Mouse (Mus musculus) thymus, adult 2 months (tissue): ENCODE results near the gene Ncoa3. TPM values are rescaled to one million over a fixed set of nuclear protein-coding genes. Genes with fewer than 3 reads are reported as not detected.

Source experiments
- DNase-seq: peaks from one replicate; pipeline ENCODE4 v3.0.0; 2021
- H3K27ac ChIP-seq: fragments of 200-500 bp; 2 replicates; pipeline ENCODE4 v1.5.1; 2012; ENCODE audit warnings: low read length, control low read depth; ENCODE audit not compliant: control insufficient read depth, insufficient read depth
- H3K27me3 ChIP-seq: fragments of 200-500 bp; 2 replicates; pipeline ENCODE4 v1.6.1; 2012; ENCODE audit warnings: mild to moderate bottlenecking, low read length, moderate library complexity, mixed read lengths; ENCODE audit not compliant: control insufficient read depth, insufficient read depth
- H3K36me3 ChIP-seq: fragments of 200-500 bp; 2 replicates; pipeline ENCODE4 v1.6.1; 2012; ENCODE audit warnings: mild to moderate bottlenecking, low read length, moderate library complexity; ENCODE audit not compliant: control insufficient read depth, insufficient read depth
- H3K4me1 ChIP-seq: fragments of 200-500 bp; replicated peaks from 2 replicates; pipeline ENCODE4 v1.6.1; 2012; ENCODE audit warnings: low read length; ENCODE audit not compliant: control insufficient read depth, insufficient read depth
- H3K4me3 ChIP-seq: fragments of 200-500 bp; 2 replicates; pipeline ENCODE4 v1.5.1; 2012; ENCODE audit warnings: mild to moderate bottlenecking, low read length, control low read depth, moderate library complexity; ENCODE audit not compliant: control insufficient read depth, insufficient read depth
- CTCF ChIP-seq: fragments of 200-500 bp; IDR thresholded peaks from 2 replicates; pipeline ENCODE4 v1.5.1; 2012; ENCODE audit warnings: mild to moderate bottlenecking, control low read depth, low read length, moderate library complexity, borderline replicate concordance; ENCODE audit not compliant: control insufficient read depth, poor library complexity, insufficient read depth; ENCODE audit errors: extremely low read depth
- POLR2A ChIP-seq: fragments of 200-500 bp; IDR thresholded peaks from 2 replicates; pipeline ENCODE4 v1.6.1; 2012; ENCODE audit warnings: mild to moderate bottlenecking, low read length, control low read depth, moderate library complexity; ENCODE audit not compliant: control insufficient read depth, poor library complexity, insufficient read depth; ENCODE audit errors: extremely low read depth
- WGBS: fragments of 180-500 bp; shearing (Covaris S2); methylation state at CpG from one replicate; pipeline ENCODE4 v1.1.7; 2018; 5-methylcytosine and 5-hydroxymethylcytosine counted together
- polyA plus RNA-seq: library from polyadenylated mRNA; depleted of rRNA; stranded (reverse); fragments of >200 nt; gene quantifications from 2 replicates; pipeline ENCODE4 v1.2.3, GENCODE M21; 2012

Gene Ncoa3
- polyA plus RNA-seq, 1 experiment = 70.0 TPM

DNA sequence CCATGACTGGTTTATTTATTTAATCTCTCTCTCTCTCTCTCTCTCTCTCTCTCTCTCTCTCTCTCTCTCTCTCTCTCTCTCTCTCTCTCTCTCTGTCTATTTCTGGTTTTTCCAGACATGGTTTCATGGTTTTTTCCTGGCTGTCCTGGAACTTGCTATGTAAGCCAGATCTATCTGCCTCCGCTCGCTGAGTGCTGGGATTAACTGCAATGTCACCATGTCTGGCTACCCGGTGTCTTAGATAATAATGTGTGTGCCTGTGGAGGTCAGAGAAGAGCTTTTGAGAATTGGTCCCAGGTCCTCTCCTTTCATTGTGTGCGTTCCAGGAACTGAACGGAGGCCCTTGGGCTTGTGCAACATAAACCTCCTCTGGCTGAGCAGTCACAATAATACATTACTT, 29.6 kb upstream of the Ncoa3 start:
- 95% methylated on average over 5 of the region's 5 CpGs for WGBS
- H3K27me3 ChIP-seq = no peaks in the 10 kb centered on the region
- TF ChIP-seq POLR2A (no peak), CTCF (no peak)
- H3K36me3 ChIP-seq = no peaks in the 10 kb centered on the region
- H3K4me3 ChIP-seq = no peak overlapping the region
- H3K27ac ChIP-seq = no peak overlapping the region
- peaks cover 5% of the 10 kb centered on the region for H3K4me1 ChIP-seq
- DNase-seq = no peak

DNA sequence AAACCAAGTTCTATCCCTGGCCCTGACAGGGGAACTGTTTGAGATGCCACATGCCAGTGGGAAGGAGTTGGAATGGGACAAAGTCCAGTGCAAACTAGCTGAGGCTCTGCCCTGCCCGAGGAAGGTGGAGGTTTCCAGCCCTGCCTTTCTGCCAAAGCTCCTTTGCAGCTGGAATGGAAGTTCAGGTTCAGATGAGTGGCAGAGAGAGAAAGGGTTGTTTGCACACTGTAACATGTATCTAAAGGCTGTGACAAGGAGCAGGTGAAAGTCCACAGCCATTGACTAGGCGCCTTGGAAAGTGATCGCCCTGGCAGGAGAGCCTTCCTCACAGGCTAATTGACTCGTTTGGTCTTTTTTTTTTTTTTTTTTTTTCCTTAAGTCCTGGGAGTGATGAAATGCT, 28.3 kb upstream of the Ncoa3 start:
- no peak for DNase-seq
- Histone ChIP-seq H3K36me3 (no peaks in the 10 kb centered on the region), H3K4me3 (no peak overlapping the region), H3K4me1 (peaks cover 4% of the 10 kb centered on the region; the same call in 1 of the 2 replicates), H3K27ac (no peak overlapping the region), H3K27me3 (no peaks in the 10 kb centered on the region)
- TF ChIP-seq CTCF (no peak), POLR2A (no peak)
- WGBS = 94% methylated on average over 4 of the region's 4 CpGs

DNA sequence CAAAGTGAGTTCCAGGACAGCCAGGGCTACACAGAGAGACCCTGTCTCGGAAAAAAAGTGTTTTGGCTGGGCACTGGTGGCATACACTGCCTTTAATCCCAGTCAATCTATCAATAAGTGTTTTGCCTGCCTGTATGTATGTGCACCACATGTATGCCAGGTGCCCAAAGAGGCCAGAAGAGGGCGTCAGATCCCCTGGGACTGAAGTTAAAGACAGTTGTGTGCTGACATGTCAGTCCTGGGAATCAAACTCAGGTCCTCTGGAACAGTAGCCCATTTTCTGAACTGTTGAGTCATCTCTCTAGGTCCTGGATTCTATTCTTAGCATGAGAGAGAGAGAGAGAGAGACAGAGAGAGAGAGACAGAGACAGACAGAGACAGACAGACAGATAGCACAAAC, 25.4 kb upstream of the Ncoa3 start:
- WGBS = 94% methylated on average over 2 of the region's 2 CpGs

DNA sequence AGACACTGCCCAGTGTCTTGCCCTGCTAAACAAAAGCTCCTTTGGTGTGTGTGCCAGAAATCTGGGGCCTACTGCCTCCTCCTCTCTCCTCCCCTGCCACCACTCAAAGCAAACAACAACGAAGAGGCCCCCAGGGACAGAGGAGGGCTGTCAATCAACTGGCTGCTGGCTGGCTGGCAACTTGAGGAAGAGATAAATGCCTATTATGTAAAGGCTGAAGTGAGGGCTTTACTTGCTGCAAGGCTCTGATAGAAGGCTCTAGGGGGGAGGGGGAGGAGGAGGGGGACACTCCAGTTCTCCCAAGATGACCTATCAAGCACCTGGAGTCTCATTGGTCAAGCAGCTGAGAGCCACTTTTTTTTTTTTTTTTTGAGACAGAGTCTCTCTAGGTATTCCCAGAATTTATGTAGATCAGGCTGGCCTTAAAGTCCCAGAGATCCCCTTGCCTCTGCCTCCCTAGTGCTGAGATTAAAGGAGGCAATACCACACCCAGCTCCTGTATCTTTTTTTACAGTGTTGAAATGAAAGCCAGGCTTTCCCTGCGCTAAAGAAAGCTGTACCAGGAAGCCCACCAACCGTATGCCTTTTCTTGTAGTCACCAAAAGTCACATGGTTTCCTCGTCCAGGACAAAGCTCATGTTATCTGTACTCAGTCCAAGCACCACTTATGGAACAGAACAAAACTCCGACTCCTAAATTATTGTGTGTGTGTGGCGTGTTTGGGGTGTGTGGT, 24.4 kb upstream of the Ncoa3 start:
- no peak overlapping the region for H3K4me3 ChIP-seq
- no peaks in the 10 kb centered on the region for H3K36me3 ChIP-seq
- H3K4me1 ChIP-seq = peaks cover 4% of the 10 kb centered on the region; the same call in 1 of the 2 replicates
- WGBS = 79% methylated on average over 6 of the region's 6 CpGs
- no peak overlapping the region for H3K27ac ChIP-seq
- no peaks in the 10 kb centered on the region for H3K27me3 ChIP-seq
- TF ChIP-seq POLR2A = no peak
- no peak for TF ChIP-seq CTCF
- DNase-seq = no peak

More for the DNA sequence above, 25.4 kb upstream of the Ncoa3 start:
- no peak overlapping the region for H3K4me3 ChIP-seq
- no peak for DNase-seq
- TF ChIP-seq CTCF (no peak), POLR2A (no peak)
- H3K27ac ChIP-seq = no peak overlapping the region
- H3K4me1 ChIP-seq = peaks cover 4% of the 10 kb centered on the region; the same call in 1 of the 2 replicates
- H3K27me3 ChIP-seq = no peaks in the 10 kb centered on the region
- H3K36me3 ChIP-seq = no peaks in the 10 kb centered on the region

DNA sequence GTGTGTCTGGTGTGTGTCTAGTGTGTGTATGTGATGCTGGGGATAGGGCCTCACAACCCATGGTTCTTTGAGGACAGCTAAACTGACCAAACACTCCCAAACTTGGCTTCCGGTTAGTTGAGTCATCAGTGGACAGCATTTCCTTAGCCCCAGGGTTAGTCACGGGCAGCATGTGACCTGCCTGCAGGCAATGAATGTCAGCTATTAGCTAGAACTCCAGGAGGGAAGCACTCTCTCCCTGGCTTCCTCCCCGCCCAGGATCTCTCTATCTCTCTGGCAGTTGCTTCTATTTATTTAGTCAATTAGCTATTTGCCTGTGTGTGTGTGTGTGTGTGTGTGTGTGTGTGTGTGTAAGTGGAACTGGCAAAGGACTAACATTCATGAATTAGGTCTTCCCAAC, 23.6 kb upstream of the Ncoa3 start:
- no peak overlapping the region for H3K4me3 ChIP-seq
- TF ChIP-seq POLR2A (no peak), CTCF (no peak)
- 92% methylated on average over 3 of the region's 3 CpGs for WGBS
- no peaks in the 10 kb centered on the region for H3K27me3 ChIP-seq
- no peak for DNase-seq
- no peak overlapping the region for H3K27ac ChIP-seq
- H3K4me1 ChIP-seq = peaks cover 4% of the 10 kb centered on the region; the same call in 1 of the 2 replicates
- no peaks in the 10 kb centered on the region for H3K36me3 ChIP-seq

DNA sequence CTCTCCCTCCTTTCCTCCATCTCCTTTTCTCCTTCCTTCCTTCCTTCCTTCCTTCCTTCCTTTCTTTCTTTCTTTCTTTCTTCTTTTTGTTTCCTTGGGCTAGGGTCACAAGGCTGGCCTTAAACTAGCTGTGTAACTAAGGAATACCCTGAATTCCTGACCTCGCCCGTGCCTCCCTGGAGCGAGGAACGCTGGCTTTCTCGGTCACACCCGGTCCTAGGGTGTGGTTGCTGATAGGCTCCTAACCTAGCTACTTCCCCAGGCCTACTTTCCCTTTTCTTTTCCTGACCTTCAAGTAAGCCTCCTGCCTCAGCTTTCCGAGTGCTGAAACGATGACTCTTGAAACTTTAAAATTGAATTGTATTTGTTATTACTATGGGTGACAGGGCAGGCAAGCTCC, 23.0 kb upstream of the Ncoa3 start:
- no peak overlapping the region for H3K27ac ChIP-seq

DNA sequence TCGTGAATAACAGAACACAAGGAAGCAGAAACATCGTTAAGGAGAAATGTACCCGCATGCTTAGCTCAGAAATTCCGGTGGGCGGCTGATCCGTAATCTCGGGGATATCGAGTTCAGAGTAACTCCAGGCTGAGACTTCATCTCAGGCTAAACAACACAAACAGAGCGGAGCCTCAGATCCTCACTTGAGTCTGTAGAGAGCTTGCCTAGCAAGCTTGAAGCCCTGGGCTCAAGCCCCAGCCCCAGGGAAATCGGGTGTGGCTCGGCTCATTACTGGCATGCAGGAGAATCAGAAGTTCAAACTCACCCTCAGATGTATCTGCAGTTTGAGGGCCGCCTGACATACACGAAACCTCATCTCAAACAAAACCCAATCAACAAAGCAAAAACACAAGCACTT, 22.5 kb upstream of the Ncoa3 start:
- H3K4me1 ChIP-seq = peaks cover 4% of the 10 kb centered on the region; the same call in 1 of the 2 replicates
- H3K36me3 ChIP-seq = no peaks in the 10 kb centered on the region
- WGBS = 94% methylated on average over 13 of the region's 13 CpGs
- H3K27ac ChIP-seq = no peak overlapping the region
- DNase-seq = no peak
- H3K4me3 ChIP-seq = no peak overlapping the region
- no peak for TF ChIP-seq POLR2A
- no peak for TF ChIP-seq CTCF
- no peaks in the 10 kb centered on the region for H3K27me3 ChIP-seq

More for the DNA sequence above, 23.0 kb upstream of the Ncoa3 start:
- H3K4me1 ChIP-seq = peaks cover 4% of the 10 kb centered on the region; the same call in 1 of the 2 replicates
- H3K36me3 ChIP-seq = no peaks in the 10 kb centered on the region
- H3K27me3 ChIP-seq = no peaks in the 10 kb centered on the region
- no peak for DNase-seq
- no peak overlapping the region for H3K4me3 ChIP-seq
- no peak for TF ChIP-seq POLR2A
- TF ChIP-seq CTCF = no peak
- 89% methylated on average over 8 of the region's 8 CpGs for WGBS
